Mouse (Mus musculus) heart, embryonic 10.5 days (tissue): ENCODE results near the gene Nsun3. TPM values are rescaled to one million over a fixed set of nuclear protein-coding genes. Genes with fewer than 3 reads are reported as not detected.
"Not testable (repeated sequence)": the region's sequence is repeated elsewhere in the genome, so short reads cannot be mapped to it uniquely, and the experiment has no call there.

Experiments
- DNase-seq: peaks from one replicate; pipeline ENCODE4 v3.0.0-alpha.2; 2017; ENCODE audit warnings: low spot score
- H3K27ac ChIP-seq: fragments of 300-500 bp; sonication (generic); 2 replicates; pipeline ENCODE4 v1.5.1; 2016; ENCODE audit warnings: mild to moderate bottlenecking
- H3K27me3 ChIP-seq: fragments of 300-500 bp; sonication (generic); 2 replicates; pipeline ENCODE4 v1.6.1; 2016; ENCODE audit warnings: mild to moderate bottlenecking; ENCODE audit not compliant: poor library complexity, insufficient read depth, severe bottlenecking
- H3K36me3 ChIP-seq: fragments of 300-500 bp; sonication (generic); 2 replicates; pipeline ENCODE4 v1.6.1; 2016; ENCODE audit warnings: mild to moderate bottlenecking, moderate library complexity
- H3K4me1 ChIP-seq: fragments of 300-500 bp; sonication (generic); 2 replicates; pipeline ENCODE4 v1.6.1; 2016; ENCODE audit warnings: mild to moderate bottlenecking
- H3K4me3 ChIP-seq: fragments of 300-500 bp; sonication (generic); 2 replicates; pipeline ENCODE4 v1.5.1; 2016; ENCODE audit warnings: mild to moderate bottlenecking, moderate library complexity
- H3K9me3 ChIP-seq: fragments of 300-500 bp; sonication (generic); 2 replicates; pipeline ENCODE4 v1.6.1; 2016; ENCODE audit warnings: mild to moderate bottlenecking, moderate library complexity
- WGBS: fragments of 180-500 bp; shearing (Covaris S2); methylation state at CpG from one replicate; pipeline ENCODE4 v1.1.7; 2016; 5-methylcytosine and 5-hydroxymethylcytosine counted together
- microRNA-seq: library from miRNA; unstranded; fragments of <30 nt; microRNA quantifications from one replicate; pipeline ENCODE4, GENCODE M21; 2017
- polyA plus RNA-seq: library from polyadenylated mRNA; unstranded; fragments of >200 nt; fragmentation: Nextera tagmentation; extraction: Ambion mirVana; gene quantifications from 2 replicates; pipeline ENCODE4 v1.2.1, GENCODE M21; 2016

The Nsun3 gene
- polyA plus RNA-seq, 1 experiment from 2014 or later, result 6.9 TPM

DNA sequence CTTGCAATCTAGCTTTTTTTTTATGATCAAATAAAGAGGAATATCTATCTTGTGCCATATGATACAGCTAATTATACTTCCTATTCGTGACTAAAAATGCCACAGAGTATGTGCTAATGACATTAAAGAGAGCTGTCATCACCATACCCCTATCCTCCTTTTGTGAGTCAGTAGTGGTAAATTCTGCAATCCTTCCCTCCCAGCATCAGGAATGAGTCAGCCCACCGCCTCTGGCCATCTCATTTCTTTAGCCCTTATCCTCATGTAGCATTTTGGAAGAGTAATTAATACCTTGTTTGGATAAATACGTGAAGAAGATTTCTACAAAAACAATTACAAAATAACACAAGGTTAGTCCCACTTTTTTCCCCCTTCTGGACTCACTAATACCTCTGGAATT is 56.8 kb downstream of the Nsun3 start:
- no peaks in the 10 kb centered on the region; the same call in 1 of the 2 replicates for H3K36me3 ChIP-seq
- WGBS, result 70% methylated on average over 3 of the region's 3 CpGs

DNA sequence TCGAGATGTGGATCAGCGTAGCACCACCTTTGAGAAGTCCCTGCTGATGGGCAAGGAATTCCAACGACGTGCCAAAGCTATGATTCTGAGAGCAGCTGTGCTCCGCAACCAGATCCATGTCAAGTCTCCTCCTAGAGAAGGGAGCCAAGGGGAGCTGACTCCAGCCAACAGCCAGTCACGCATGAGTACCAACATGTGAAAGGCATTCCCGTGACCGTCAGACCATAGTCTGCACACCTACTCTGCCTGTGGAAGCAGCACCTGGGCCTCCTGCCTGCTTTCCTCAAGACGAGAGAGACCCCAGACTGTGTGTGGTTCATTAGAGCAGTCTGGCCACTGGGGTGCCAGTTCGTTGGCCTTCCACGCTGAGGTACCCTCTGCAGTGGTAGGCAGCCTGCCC is 68.4 kb downstream of the Nsun3 start:
- not testable (repeated sequence) for H3K27me3 ChIP-seq, H3K9me3 ChIP-seq, H3K36me3 ChIP-seq, H3K4me3 ChIP-seq, DNase-seq, H3K27ac ChIP-seq, H3K4me1 ChIP-seq
- WGBS, result 83% methylated on average over 9 of the region's 11 CpGs

More for the DNA sequence above, 56.8 kb downstream of the Nsun3 start:
- Histone ChIP-seq H3K27ac (no peak overlapping the region), H3K4me1 (no peaks in the 10 kb centered on the region), H3K4me3 (no peak overlapping the region), H3K27me3 (no peaks in the 10 kb centered on the region), H3K9me3 (no peaks in the 10 kb centered on the region)
- no peak for DNase-seq

GRCm38 (mm10) chr16:62690436-62690835 is 96.2 kb downstream of the Nsun3 start:
- 83% methylated on average over 8 of the region's 8 CpGs for WGBS
- Histone ChIP-seq H3K27me3 (no peaks in the 10 kb centered on the region), H3K36me3 (no peaks in the 10 kb centered on the region), H3K4me1 (no peaks in the 10 kb centered on the region), H3K27ac (no peak overlapping the region), H3K9me3 (no peaks in the 10 kb centered on the region), H3K4me3 (no peak overlapping the region)
- no peak for DNase-seq

DNA sequence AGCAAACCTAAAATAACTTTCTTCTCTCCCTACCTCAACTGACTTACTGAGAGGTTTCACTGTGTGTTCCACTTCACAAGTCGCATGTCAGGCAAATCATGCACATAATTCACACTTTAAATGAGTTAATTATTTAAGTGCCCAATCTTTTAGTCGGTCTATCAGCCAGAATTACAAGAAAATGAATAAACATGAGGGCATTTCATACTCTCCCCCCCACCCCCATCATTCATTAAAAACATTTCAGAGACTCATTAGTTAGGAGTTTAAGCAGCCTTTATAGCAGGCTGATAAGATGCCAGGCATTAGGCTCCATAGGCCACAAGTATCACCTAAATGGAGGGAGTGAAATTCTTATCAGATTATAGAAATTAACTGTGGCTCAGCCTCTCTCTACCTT is 100.5 kb downstream of the Nsun3 start:
- Histone ChIP-seq H3K4me1 (no peaks in the 10 kb centered on the region), H3K27me3 (no peaks in the 10 kb centered on the region), H3K9me3 (no peaks in the 10 kb centered on the region), H3K27ac (no peak overlapping the region), H3K4me3 (no peak overlapping the region), H3K36me3 (no peaks in the 10 kb centered on the region)
- WGBS, result 80% methylated on average over 2 of the region's 2 CpGs
- DNase-seq, result no peak

DNA sequence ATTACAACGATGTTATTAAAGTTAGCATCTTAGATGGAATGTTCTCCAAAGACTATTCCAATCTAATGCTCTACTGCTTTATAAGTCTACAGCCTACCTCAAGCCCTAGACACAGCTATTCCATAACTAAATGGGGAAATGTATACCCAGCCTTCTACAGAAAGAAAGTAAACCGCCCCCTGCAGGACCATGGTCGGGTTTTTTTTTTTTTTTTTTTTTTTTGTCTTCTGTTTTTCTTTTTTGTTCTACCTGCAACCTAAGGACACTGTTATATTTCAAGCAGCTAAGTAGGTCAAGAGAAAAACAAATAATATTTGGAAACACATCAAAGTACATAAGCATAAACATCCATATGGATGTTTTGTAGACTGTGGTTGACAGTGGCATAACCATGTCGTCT is 101.1 kb downstream of the Nsun3 start:
- no peaks in the 10 kb centered on the region for H3K9me3 ChIP-seq
- no peaks in the 10 kb centered on the region for H3K36me3 ChIP-seq
- no peak overlapping the region for H3K4me3 ChIP-seq
- no peaks in the 10 kb centered on the region for H3K4me1 ChIP-seq
- H3K27ac ChIP-seq, result no peak overlapping the region
- WGBS, result 78% methylated on average over 4 of the region's 4 CpGs
- no peaks in the 10 kb centered on the region for H3K27me3 ChIP-seq
- no peak for DNase-seq

Small RNA genes lying within 50 kb of the gene (microRNA-seq; reads per million reads assigned to microRNA genes)
- gene Gm25986, result not detected

Other genes starting within 250 kb of the Nsun3 start
- 0.20 and 0.22 TPM in 2 replicates for gene Stx19, start 27.9 kb upstream of the Nsun3 start, polyA plus RNA-seq
- gene Arl13b, start 60.2 kb upstream of the Nsun3 start, polyA plus RNA-seq, result 9.2 and 15.4 TPM in 2 replicates
- 15.2 and 17.4 TPM in 2 replicates for gene Pros1, start 67.5 kb upstream of the Nsun3 start, polyA plus RNA-seq